Mouse (Mus musculus) hindbrain, postnatal 0 days (tissue): ENCODE results near the gene Slc44a3. TPM values are rescaled to one million over a fixed set of nuclear protein-coding genes. Genes with fewer than 3 reads are reported as not detected.

Experiments used
- ATAC-seq: fragments of 200-750 bp; cut with Nextera tagmentation; 2 replicates; pipeline ENCODE4 v1.8.0; 2017; ENCODE audit warnings: mild to moderate bottlenecking, moderate TSS enrichment, moderate library complexity
- DNase-seq: peaks from one replicate; pipeline ENCODE4 v3.0.0-alpha.2; 2015; ENCODE audit warnings: low spot score
- H3K27ac ChIP-seq: fragments of 300-500 bp; sonication (generic); 2 replicates; pipeline ENCODE4 v1.5.1; 2014; ENCODE audit warnings: mild to moderate bottlenecking
- H3K27me3 ChIP-seq: fragments of 300-500 bp; sonication (generic); 2 replicates; pipeline ENCODE4 v1.6.1; 2014; ENCODE audit warnings: low read length, mixed read lengths; ENCODE audit not compliant: insufficient read depth
- H3K36me3 ChIP-seq: fragments of 300-500 bp; sonication (generic); 2 replicates; pipeline ENCODE4 v1.6.1; 2014; ENCODE audit warnings: low read length, mixed read lengths; ENCODE audit not compliant: insufficient read depth
- H3K4me1 ChIP-seq: fragments of 300-500 bp; sonication (generic); 2 replicates; pipeline ENCODE4 v1.6.1; 2014; ENCODE audit warnings: antibody characterized with exemption, low read length, mixed read lengths; ENCODE audit not compliant: insufficient read depth
- H3K4me2 ChIP-seq: fragments of 300-500 bp; sonication (generic); 2 replicates; pipeline ENCODE4 v1.6.1; 2014; ENCODE audit warnings: low read depth, mild to moderate bottlenecking, low read length, moderate library complexity, mixed read lengths
- H3K4me3 ChIP-seq: fragments of 300-500 bp; sonication (generic); 2 replicates; pipeline ENCODE4 v1.5.1; 2014; ENCODE audit warnings: low read length
- H3K9ac ChIP-seq: fragments of 300-500 bp; sonication (generic); replicated peaks from 2 replicates; pipeline ENCODE4 v1.6.1; 2014; ENCODE audit warnings: mild to moderate bottlenecking, low read length, moderate library complexity, mixed read lengths
- H3K9me3 ChIP-seq: fragments of 300-500 bp; sonication (generic); 2 replicates; pipeline ENCODE4 v1.6.1; 2016; ENCODE audit warnings: low read length, mixed read lengths
- CTCF ChIP-seq: IDR thresholded peaks from 2 replicates; pipeline ENCODE4 v1.5.1; 2016; ENCODE audit warnings: antibody characterized with exemption, control low read depth, low read depth
- WGBS: fragments of 180-500 bp; shearing (Covaris S2); extraction: QIAGEN DNeasy Blood & Tissue Kit; methylation state at CpG from one replicate; pipeline ENCODE4 v1.1.7; 2014; 5-methylcytosine and 5-hydroxymethylcytosine counted together
- polyA plus RNA-seq: library from polyadenylated mRNA; unstranded; fragments of >200 nt; fragmentation: Nextera tagmentation; extraction: Ambion mirVana; gene quantifications from 2 replicates; pipeline ENCODE4 v1.2.1, GENCODE M21; 2015
- total RNA-seq: library from RNA; depleted of rRNA; stranded (reverse); fragments of >200 nt; gene quantifications from 2 replicates; pipeline ENCODE4 v1.2.3, GENCODE M21; 2014

The Slc44a3 gene
- total and polyA plus RNA-seq, 2 experiments from 2014 or later = 0.51 to 0.68 TPM

DNA sequence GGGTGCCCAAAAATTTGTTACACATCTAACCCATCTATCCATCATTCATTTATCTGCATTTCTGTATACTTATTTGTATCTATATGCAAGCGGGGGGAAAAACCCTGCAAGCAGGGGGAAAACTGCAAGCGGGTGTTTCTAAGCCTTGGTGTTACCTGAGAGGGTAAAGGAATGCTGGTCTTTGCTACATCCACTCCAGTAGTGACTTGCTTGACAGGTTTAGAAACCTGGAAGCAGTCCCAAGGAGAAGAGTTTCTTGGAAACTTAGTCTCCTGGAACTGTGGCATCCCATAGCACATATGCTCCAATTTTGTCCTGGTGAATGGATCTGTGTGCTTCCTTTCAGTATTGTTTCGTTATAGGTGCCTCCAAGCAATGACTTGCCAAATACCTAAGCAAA lies 5.8 kb upstream of the Slc44a3 start:
- Histone ChIP-seq H3K27me3 (no peaks in the 10 kb centered on the region), H3K27ac (no peak overlapping the region), H3K4me2 (no peak overlapping the region), H3K9ac (no peak overlapping the region), H3K9me3 (no peaks in the 10 kb centered on the region), H3K4me1 (no peaks in the 10 kb centered on the region), H3K36me3 (no peaks in the 10 kb centered on the region), H3K4me3 (no peak overlapping the region)
- 89% methylated on average over 3 of the region's 3 CpGs for WGBS
- DNase-seq = no peak
- ATAC-seq = no peak
- TF ChIP-seq CTCF = no peak

- Histone ChIP-seq H3K27ac (no peak overlapping the region), H3K9me3 (no peaks in the 10 kb centered on the region), H3K4me1 (no peaks in the 10 kb centered on the region), H3K36me3 (no peaks in the 10 kb centered on the region), H3K4me3 (no peak overlapping the region), H3K4me2 (no peak overlapping the region), H3K9ac (no peak overlapping the region), H3K27me3 (no peaks in the 10 kb centered on the region)
- ATAC-seq (no peak), DNase-seq (no peak)
- 83% methylated on average over 9 of the region's 9 CpGs for WGBS
- no peak for TF ChIP-seq CTCF
Measured at GRCm38 (mm10) chr3:121536803-121537202, 4.6 kb upstream of the Slc44a3 start.

GRCm38 (mm10) chr3:121535813-121536504 lies 3.8 kb upstream of the Slc44a3 start:
- Histone ChIP-seq H3K4me2 (no peak overlapping the region), H3K27ac (no peak overlapping the region), H3K9ac (no peak overlapping the region), H3K4me1 (no peaks in the 10 kb centered on the region), H3K27me3 (no peaks in the 10 kb centered on the region), H3K9me3 (no peaks in the 10 kb centered on the region), H3K36me3 (no peaks in the 10 kb centered on the region), H3K4me3 (no peak overlapping the region)
- WGBS = 92% methylated on average over 3 of the region's 3 CpGs
- DNase-seq = peak; percentile 68
- no peak for ATAC-seq
- peak; percentile 87 for TF ChIP-seq CTCF

GRCm38 (mm10) chr3:121531370-121532148 lies 645 bp downstream of the Slc44a3 start:
- H3K9ac ChIP-seq = no peak overlapping the region
- H3K4me3 ChIP-seq = peak overlapping the region; percentile 25
- TF ChIP-seq CTCF = no peak
- H3K27ac ChIP-seq = no peak overlapping the region
- H3K27me3 ChIP-seq = no peaks in the 10 kb centered on the region
- H3K36me3 ChIP-seq = no peaks in the 10 kb centered on the region
- WGBS = 52% methylated on average over 16 of the region's 16 CpGs
- no peak for ATAC-seq
- no peak for DNase-seq
- no peaks in the 10 kb centered on the region for H3K4me1 ChIP-seq
- no peaks in the 10 kb centered on the region for H3K9me3 ChIP-seq
- H3K4me2 ChIP-seq = peak overlapping the region; percentile 53

- Histone ChIP-seq H3K27me3 (no peaks in the 10 kb centered on the region), H3K4me1 (no peaks in the 10 kb centered on the region), H3K36me3 (no peaks in the 10 kb centered on the region), H3K4me2 (no peak overlapping the region), H3K27ac (no peak overlapping the region), H3K4me3 (no peak overlapping the region), H3K9me3 (no peaks in the 10 kb centered on the region), H3K9ac (no peak overlapping the region)
- WGBS = 61% methylated on average over 10 of the region's 10 CpGs
- no peak for TF ChIP-seq CTCF
- DNase-seq (no peak), ATAC-seq (no peak)
Measured at GRCm38 (mm10) chr3:121530546-121531258, 1.5 kb downstream of the Slc44a3 start.

GRCm38 (mm10) chr3:121526096-121527093 lies 5.8 kb downstream of the Slc44a3 start:
- no peak overlapping the region for H3K27ac ChIP-seq
- no peaks in the 10 kb centered on the region; the same call in 1 of the 2 replicates for H3K27me3 ChIP-seq
- WGBS = 68% methylated on average over 17 of the region's 17 CpGs
- no peak for DNase-seq
- H3K36me3 ChIP-seq = no peaks in the 10 kb centered on the region
- TF ChIP-seq CTCF = no peak
- H3K4me1 ChIP-seq = no peaks in the 10 kb centered on the region
- no peak for ATAC-seq
- H3K9ac ChIP-seq = no peak overlapping the region
- no peaks in the 10 kb centered on the region for H3K9me3 ChIP-seq
- no peak overlapping the region for H3K4me2 ChIP-seq
- no peak overlapping the region for H3K4me3 ChIP-seq
